Mouse (Mus musculus) limb, embryonic 14.5 days (tissue): ENCODE measurements around the gene 9130008F23Rik. TPM values are rescaled to one million over a fixed set of nuclear protein-coding genes. Genes with fewer than 3 reads are reported as not detected.

ENCODE experiments used
- ATAC-seq: fragments of 200-750 bp; cut with Nextera tagmentation; 2 replicates; pipeline ENCODE4 v1.8.0; 2017; ENCODE audit warnings: low read depth, moderate number of reproducible peaks, moderate TSS enrichment; ENCODE audit not compliant: low FRiP score
- DNase-seq: peaks from one replicate; pipeline ENCODE4 v3.0.0-alpha.2; 2015; ENCODE audit warnings: low spot score
- H3K27ac ChIP-seq: fragments of 300-500 bp; sonication (generic); replicated peaks from 2 replicates; pipeline ENCODE4 v1.5.1; 2014; ENCODE audit warnings: low read depth, mild to moderate bottlenecking, low read length, moderate library complexity, mixed read lengths
- H3K27me3 ChIP-seq: fragments of 300-500 bp; sonication (generic); 2 replicates; pipeline ENCODE4 v1.6.1; 2014; ENCODE audit warnings: low read length, mixed read lengths; ENCODE audit not compliant: control insufficient read depth, insufficient read depth
- H3K36me3 ChIP-seq: fragments of 300-500 bp; sonication (generic); 2 replicates; pipeline ENCODE4 v1.6.1; 2014; ENCODE audit warnings: mild to moderate bottlenecking, low read length, moderate library complexity, mixed read lengths; ENCODE audit not compliant: control insufficient read depth, insufficient read depth
- H3K4me1 ChIP-seq: fragments of 300-500 bp; sonication (generic); 2 replicates; pipeline ENCODE4 v1.6.1; 2014; ENCODE audit warnings: antibody characterized with exemption, low read length, mixed read lengths; ENCODE audit not compliant: control insufficient read depth, insufficient read depth
- H3K4me2 ChIP-seq: fragments of 300-500 bp; sonication (generic); replicated peaks from 2 replicates; pipeline ENCODE4 v1.6.1; 2014; ENCODE audit warnings: low read depth, mild to moderate bottlenecking, low read length, moderate library complexity; ENCODE audit not compliant: severe bottlenecking
- H3K4me3 ChIP-seq: fragments of 300-500 bp; sonication (generic); replicated peaks from 2 replicates; pipeline ENCODE4 v1.5.1; 2014; ENCODE audit warnings: low read length
- H3K9ac ChIP-seq: fragments of 300-500 bp; sonication (generic); 2 replicates; pipeline ENCODE4 v1.6.1; 2014; ENCODE audit warnings: mild to moderate bottlenecking, low read depth, low read length, moderate library complexity; ENCODE audit not compliant: severe bottlenecking
- H3K9me3 ChIP-seq: fragments of 300-500 bp; sonication (generic); 2 replicates; pipeline ENCODE4 v1.6.1; 2016; ENCODE audit warnings: low read length; ENCODE audit not compliant: control insufficient read depth
- POLR2A ChIP-seq: fragments of 200-500 bp; IDR thresholded peaks from 2 replicates; pipeline ENCODE4 v1.8.0; 2012; ENCODE audit warnings: inconsistent platforms, mild to moderate bottlenecking, moderate library complexity, borderline replicate concordance; ENCODE audit not compliant: insufficient read depth, insufficient read length; ENCODE audit errors: extremely low read depth
- WGBS: fragments of 180-500 bp; shearing (Covaris S2); extraction: QIAGEN DNeasy Blood & Tissue Kit; methylation state at CpG from one replicate; pipeline ENCODE4 v1.1.7; 2014; 5-methylcytosine and 5-hydroxymethylcytosine counted together
- polyA plus RNA-seq, 2 experiments: library from polyadenylated mRNA; depleted of rRNA in 1 of 2; stranded (reverse) in 1 of 2; unstranded in 1 of 2; fragments of >200 nt; fragmentation: Nextera tagmentation in 1 of 2; extraction: Ambion mirVana in 1 of 2; gene quantifications; 2 replicates each; pipeline versions ENCODE4 v1.2.1 to v1.2.3; 2012 to 2014

Gene 9130008F23Rik
- polyA plus RNA-seq (2012; rRNA removed) (2.7 and 3.0 TPM in 2 replicates), polyA plus RNA-seq (2014; fragmentation: Nextera tagmentation; extraction: Ambion mirVana) (1.8 and 1.9 TPM in 2 replicates)

DNA sequence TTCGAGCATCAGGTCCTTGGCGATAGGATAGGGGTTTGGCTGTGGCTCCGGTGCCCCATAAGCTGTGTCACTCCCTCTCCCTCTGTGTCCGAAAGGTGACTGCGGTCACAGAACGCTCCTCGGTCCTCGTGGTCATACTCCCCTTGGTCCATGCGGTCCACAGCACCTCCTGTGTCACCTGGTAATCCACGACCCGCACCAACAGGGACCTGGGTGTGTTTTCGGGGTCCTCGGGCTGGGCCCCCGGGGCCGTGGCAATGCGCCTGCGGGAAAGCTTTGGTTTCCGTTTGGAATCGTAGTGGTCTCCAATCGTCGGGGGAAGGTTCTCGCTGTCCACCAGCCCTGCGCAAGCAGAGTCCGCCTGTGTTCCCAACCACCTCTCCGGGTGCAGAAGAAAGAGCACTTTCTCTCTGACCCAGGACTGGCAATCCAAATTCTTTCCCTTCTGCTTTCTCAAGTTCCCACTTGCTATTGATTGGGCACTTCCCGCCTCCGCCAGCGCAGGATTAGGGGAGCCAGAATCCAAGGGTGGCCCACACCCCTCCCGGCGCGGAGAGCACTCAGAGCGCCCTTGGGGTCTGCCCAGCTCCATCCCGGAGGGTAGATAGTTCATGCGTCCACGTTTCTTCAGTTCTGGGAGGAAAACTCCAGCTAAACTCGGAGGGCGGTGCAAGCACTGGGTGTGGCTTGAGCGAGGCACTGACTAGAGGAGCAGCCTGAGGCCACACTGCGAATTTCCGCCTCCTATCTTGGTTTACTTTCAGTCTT, at the start of gene 9130008F23Rik:
9130008F23Rik (minus strand) TSS at position 636 of the 768 bp plus-strand sequence.
- H3K4me3 ChIP-seq: peak within 1 kb of the TSS; percentile 58
- H3K9ac ChIP-seq: peak within 1 kb of the TSS; percentile 68
- H3K4me1 ChIP-seq: peaks cover 7% of the 10 kb centered on the region; the same call in 1 of the 2 replicates
- H3K9me3 ChIP-seq: no peaks in the 10 kb centered on the region
- peak within 1 kb of the TSS; percentile 88 for H3K4me2 ChIP-seq
- TF ChIP-seq POLR2A: no peak
- ATAC-seq: peak; percentile 71
- WGBS: under 1% methylated on average over 40 of the region's 40 CpGs
- H3K27ac ChIP-seq: no peak within 1 kb of the TSS; the same call in 1 of the 2 replicates
- H3K27me3 ChIP-seq: no peaks in the 10 kb centered on the region
- H3K36me3 ChIP-seq: no peaks in the 10 kb centered on the region
- DNase-seq: peak; percentile 59

DNA sequence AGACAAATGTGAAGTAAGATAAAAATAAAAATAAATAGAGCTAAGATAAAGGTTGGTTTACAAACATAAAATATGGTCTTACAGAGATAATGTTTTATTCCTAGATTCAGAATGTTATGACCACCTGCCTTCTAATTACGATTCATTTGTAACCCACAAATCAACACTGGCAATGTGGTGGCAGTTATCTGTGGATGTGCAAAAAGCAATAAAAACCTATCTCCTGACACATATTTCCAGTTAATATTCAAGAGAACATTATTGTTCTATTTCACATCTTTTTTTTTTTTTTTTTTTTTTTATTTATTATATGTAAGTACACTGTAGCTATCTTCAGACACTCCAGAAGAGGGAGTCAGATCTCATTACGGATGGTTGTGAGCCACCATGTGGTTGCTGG, 35.1 kb upstream of the 9130008F23Rik start:
- Histone ChIP-seq H3K4me3 (no peak overlapping the region), H3K4me1 (no peaks in the 10 kb centered on the region), H3K27ac (no peak overlapping the region), H3K9ac (no peak overlapping the region), H3K36me3 (no peaks in the 10 kb centered on the region), H3K27me3 (no peaks in the 10 kb centered on the region), H3K4me2 (no peak overlapping the region), H3K9me3 (no peaks in the 10 kb centered on the region)
- TF ChIP-seq POLR2A: no peak
- ATAC-seq: no peak
- no peak for DNase-seq
- 100% methylated on average over 1 of the region's 2 CpGs for WGBS

DNA sequence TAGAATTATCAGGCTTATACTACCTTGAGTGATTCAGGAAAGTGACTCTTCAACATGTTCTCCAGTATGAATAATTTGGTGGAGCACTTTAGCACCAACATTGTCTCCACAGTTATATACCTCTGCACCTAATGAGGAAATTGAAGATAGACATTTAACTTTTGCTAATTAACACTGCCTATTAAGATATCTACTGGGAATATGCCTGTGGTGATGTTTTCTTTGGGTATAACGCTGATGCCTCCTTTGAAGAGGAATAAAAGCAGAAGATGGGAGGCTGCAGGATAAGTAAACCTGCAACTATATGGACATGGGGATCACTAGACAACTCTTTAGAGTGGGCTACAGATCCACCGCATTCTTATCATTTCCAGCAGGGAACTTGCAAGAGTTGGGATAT, 33.9 kb upstream of the 9130008F23Rik start, which contains the start of gene Glyatl3:
Glyatl3 (minus strand) TSS at position 101 of the 400 bp plus-strand sequence.
- H3K4me3 ChIP-seq: no peak within 1 kb of the TSS
- WGBS: 95% methylated on average over 2 of the region's 2 CpGs
- no peak for DNase-seq
- H3K4me1 ChIP-seq: no peaks in the 10 kb centered on the region
- TF ChIP-seq POLR2A: no peak
- H3K4me2 ChIP-seq: no peak within 1 kb of the TSS
- H3K36me3 ChIP-seq: no peaks in the 10 kb centered on the region
- no peaks in the 10 kb centered on the region for H3K27me3 ChIP-seq
- ATAC-seq: no peak
- no peak within 1 kb of the TSS for H3K27ac ChIP-seq
- no peak within 1 kb of the TSS for H3K9ac ChIP-seq
- H3K9me3 ChIP-seq: no peaks in the 10 kb centered on the region

DNA sequence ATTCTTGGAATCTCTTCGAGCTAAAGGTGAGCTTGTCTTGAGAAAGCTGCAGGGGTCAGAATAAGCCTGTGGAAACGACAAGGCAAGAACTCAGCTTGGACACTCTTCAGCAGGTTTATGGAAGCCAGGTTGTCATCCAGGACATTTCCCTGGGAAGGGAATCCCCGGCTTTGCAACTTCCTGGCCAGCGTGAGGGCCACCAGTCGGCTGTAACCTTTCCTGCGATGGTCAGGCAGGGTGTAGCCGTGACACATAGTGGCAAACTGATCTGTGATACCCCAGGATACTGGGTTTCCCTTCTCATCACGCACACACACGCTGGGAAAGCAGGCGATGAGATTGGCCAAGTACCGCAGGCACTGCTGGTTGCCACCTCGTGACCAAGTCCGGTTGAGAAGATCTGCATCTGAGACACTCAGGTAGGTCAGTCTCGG, 24.4 kb upstream of the 9130008F23Rik start:
- 0 out of 2 replicates have a peak, but pooled peaks have one; percentile 26 for ATAC-seq
- no peak for DNase-seq
- Histone ChIP-seq H3K27ac (no peak overlapping the region), H3K27me3 (no peaks in the 10 kb centered on the region), H3K36me3 (no peaks in the 10 kb centered on the region), H3K9ac (no peak overlapping the region), H3K4me2 (peak overlapping the region; percentile 35; the same call in 1 of the 2 replicates), H3K4me3 (0 out of 2 replicates have a peak overlapping the region, but pooled peaks have one; percentile 2), H3K9me3 (no peaks in the 10 kb centered on the region), H3K4me1 (peaks cover 5% of the 10 kb centered on the region; the same call in 1 of the 2 replicates)
- TF ChIP-seq POLR2A: no peak
- WGBS: 10% methylated on average over 14 of the region's 14 CpGs

DNA sequence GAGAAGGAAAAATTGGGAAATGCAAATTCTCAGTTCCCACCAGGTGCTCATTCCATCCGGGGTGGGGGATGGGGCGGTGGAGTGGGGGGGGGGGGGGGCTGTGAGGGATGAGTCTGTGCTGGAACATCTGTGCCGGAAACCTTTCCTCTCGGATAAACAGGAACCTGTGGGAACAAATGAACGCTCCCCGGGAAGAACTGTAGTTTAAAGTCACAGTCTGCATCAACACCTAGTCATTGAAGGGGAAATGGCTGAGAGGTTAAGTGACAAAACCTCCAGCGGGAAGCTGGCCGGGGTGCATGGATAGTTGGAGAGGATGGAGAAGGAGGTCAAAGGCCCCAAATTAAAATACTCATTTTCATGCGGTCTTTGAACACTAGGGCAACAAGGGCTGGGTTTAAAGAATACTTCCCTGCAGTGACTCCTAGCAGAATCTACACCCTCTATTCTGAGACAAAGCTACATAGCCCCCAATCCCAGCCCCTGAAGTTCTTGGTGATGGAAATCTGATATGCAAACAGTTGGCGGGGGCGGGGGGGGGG, 23.8 kb upstream of the 9130008F23Rik start:
- 0 out of 2 replicates have a peak overlapping the region, but pooled peaks have one; percentile 7 for H3K4me2 ChIP-seq

More for the DNA sequence above, 23.8 kb upstream of the 9130008F23Rik start:
- no peak for DNase-seq
- H3K9me3 ChIP-seq: no peaks in the 10 kb centered on the region
- no peak for TF ChIP-seq POLR2A
- no peak for ATAC-seq
- peaks cover 5% of the 10 kb centered on the region; the same call in 1 of the 2 replicates for H3K4me1 ChIP-seq
- whole genome bisulfite sequencing: 8% methylated on average over 11 of the region's 11 CpGs
- no peak overlapping the region for H3K4me3 ChIP-seq
- no peaks in the 10 kb centered on the region for H3K27me3 ChIP-seq
- H3K9ac ChIP-seq: no peak overlapping the region
- H3K27ac ChIP-seq: no peak overlapping the region
- H3K36me3 ChIP-seq: no peaks in the 10 kb centered on the region
